Comparison of ENCODE assay signal across 8 mouse cellular contexts in genomic region chr12:95691961-95692767, GRCm38 (mm10). TPM values are rescaled to one million over a fixed set of nuclear protein-coding genes. Genes with fewer than 3 reads are reported as not detected.
DNase-seq lines count a peak whose midpoint lies in the region; ATAC-seq and TF ChIP-seq lines count a peak whose summit lies in the region.

TSS of gene Flrt2 (plus strand) at chr12:95692226.

- H3K4me3 ChIP-seq in embryonic facial prominence, embryonic 15.5 days (replicated peaks), result peak within 1 kb of the TSS; percentile 80
- H3K4me3 ChIP-seq in heart, postnatal 0 days (ENCODE audit: low read depth, low read length), result peak within 1 kb of the TSS; percentile 65

- no peak for TF ChIP-seq EP300 in heart, postnatal 0 days (IDR thresholded peaks at IDR 0.05; ENCODE audit: low read depth)

- ATAC-seq in embryonic facial prominence, embryonic 15.5 days (ENCODE audit: insufficient number of reproducible peaks, low FRiP score, low TSS enrichment, low read depth), result no peak
- ATAC-seq in heart, postnatal 0 days (ENCODE audit: insufficient read depth, low read depth), result no peak

- peak within 1 kb of the TSS; percentile 5; the same call in 1 of the 2 replicates for H3K9ac ChIP-seq in embryonic facial prominence, embryonic 15.5 days
- peak within 1 kb of the TSS; percentile 49; the same call in 1 of the 2 replicates for H3K9ac ChIP-seq in heart, postnatal 0 days (replicated peaks; ENCODE audit: low read depth, low read length)

- no peak for TF ChIP-seq CTCF in heart, postnatal 0 days (IDR thresholded peaks at IDR 0.05; ENCODE audit: low read depth)

- H3K4me2 ChIP-seq in embryonic facial prominence, embryonic 15.5 days (replicated peaks), result peak within 1 kb of the TSS; percentile 84
- peak within 1 kb of the TSS; percentile 94 for H3K4me2 ChIP-seq in heart, postnatal 0 days (ENCODE audit: low read depth, low read length)

- H3K36me3 ChIP-seq in embryonic facial prominence, embryonic 15.5 days, result no peaks in the 10 kb centered on the region
- H3K36me3 ChIP-seq in heart, postnatal 0 days (replicated peaks; ENCODE audit: control insufficient read depth, insufficient read depth, low read length), result no peaks in the 10 kb centered on the region

- H3K27ac ChIP-seq in embryonic facial prominence, embryonic 15.5 days (replicated peaks), result peak within 1 kb of the TSS; percentile 92
- H3K27ac ChIP-seq in heart, postnatal 0 days (ENCODE audit: low read depth), result no peak within 1 kb of the TSS

- no peaks in the 10 kb centered on the region for H3K9me3 ChIP-seq in embryonic facial prominence, embryonic 15.5 days (replicated peaks)
- no peaks in the 10 kb centered on the region for H3K9me3 ChIP-seq in heart, postnatal 0 days (replicated peaks; ENCODE audit: control insufficient read depth, low read length)

- H3K4me1 ChIP-seq in embryonic facial prominence, embryonic 15.5 days, result peaks cover 33% of the 10 kb centered on the region
- peaks cover 7% of the 10 kb centered on the region for H3K4me1 ChIP-seq in heart, postnatal 0 days (ENCODE audit: control insufficient read depth, insufficient read depth)

- peak; percentile 48 to 63 for DNase-seq in left cerebral cortex, adult 18-20 months (ENCODE audit: low spot score in 2 of 2)
- no peak for DNase-seq in left cerebral cortex, adult 11 months (ENCODE audit: low spot score)
- no peak for DNase-seq in heart, postnatal 0 days (ENCODE audit: low spot score)
- peak; percentile 34 to 49 for DNase-seq in layer of hippocampus, postnatal 10 days (ENCODE audit: low spot score in 2 of 2)
- peak; percentile 24 for DNase-seq in lung, postnatal 10 days
- peak; percentile 73 for DNase-seq in right cerebral cortex, postnatal 4 days
- no peak for DNase-seq in thymus, postnatal 36 days

- 0 out of 2 replicates have a peak, but pooled peaks cover 3% of the 10 kb centered on the region for H3K27me3 ChIP-seq in embryonic facial prominence, embryonic 15.5 days
- H3K27me3 ChIP-seq in heart, postnatal 0 days (ENCODE audit: control insufficient read depth, insufficient read depth, low read length), result no peaks in the 10 kb centered on the region

- WGBS in embryonic facial prominence, embryonic 15.5 days, result under 1% methylated on average over 32 of the region's 32 CpGs
- under 1% methylated on average over 32 of the region's 32 CpGs for WGBS in heart, postnatal 0 days

RNA-seq across cellular contexts. Expression of gene Flrt2, which starts in this region (rescaled TPM):
- 10 to 100 TPM; 57.7 to 58.4 TPM for total RNA-seq in left cerebral cortex, adult 18-20 months (2021)
- 28.1 and 33.6 TPM in 2 replicates for polyA plus RNA-seq in embryonic facial prominence, embryonic 15.5 days (2015; fragmentation: Nextera tagmentation; extraction: Ambion mirVana)
- 20.3 and 22.1 TPM in 2 replicates for total RNA-seq in heart, postnatal 0 days (2014; rRNA removed; ENCODE audit: low replicate concordance)
- 6.3 and 6.9 TPM in 2 replicates for polyA plus RNA-seq in heart, postnatal 0 days (2015; fragmentation: Nextera tagmentation; extraction: Ambion mirVana)
- total RNA-seq in layer of hippocampus, postnatal 10 days (2021), result 10 to 100 TPM; 45.9 to 49.4 TPM

Comparison
In these comparisons a context has a peak if more than half of its experiments do, and no peak if none do; other contexts are left out.
1. DNase-seq: peak in left cerebral cortex, adult 18-20 months (2 of 2), layer of hippocampus, postnatal 10 days (2 of 2), lung, postnatal 10 days (single experiment) and right cerebral cortex, postnatal 4 days (single experiment); none in left cerebral cortex, adult 11 months (single experiment), heart, postnatal 0 days (single experiment) and thymus, postnatal 36 days (0 of 2).